Mouse (Mus musculus): ENCODE data around the gene BC055324.
A peak's percentile ranks its signal among the peaks of the same experiment; 100 is the strongest.

The BC055324 gene

DNA sequence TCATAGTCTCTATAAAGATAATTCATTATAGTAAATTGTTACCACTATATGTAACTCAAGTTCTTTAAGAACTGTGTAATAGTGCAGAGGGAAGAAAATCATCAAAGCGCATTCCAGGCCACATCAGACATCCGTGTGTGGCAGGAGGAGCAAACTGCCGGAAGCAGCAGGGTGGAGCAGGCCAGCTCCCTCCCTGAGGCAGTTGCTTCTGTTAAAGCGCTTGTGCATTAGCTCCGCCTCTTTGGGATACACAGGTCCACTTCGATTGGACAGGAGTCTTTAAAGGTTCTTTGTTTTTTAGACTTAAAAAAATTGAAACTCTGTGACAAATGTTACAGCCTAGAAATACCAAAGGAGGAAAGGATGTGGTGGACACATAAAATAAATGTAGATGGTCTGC is 52.5 kb downstream of the BC055324 start:
- DNase-seq = no peak

DNA sequence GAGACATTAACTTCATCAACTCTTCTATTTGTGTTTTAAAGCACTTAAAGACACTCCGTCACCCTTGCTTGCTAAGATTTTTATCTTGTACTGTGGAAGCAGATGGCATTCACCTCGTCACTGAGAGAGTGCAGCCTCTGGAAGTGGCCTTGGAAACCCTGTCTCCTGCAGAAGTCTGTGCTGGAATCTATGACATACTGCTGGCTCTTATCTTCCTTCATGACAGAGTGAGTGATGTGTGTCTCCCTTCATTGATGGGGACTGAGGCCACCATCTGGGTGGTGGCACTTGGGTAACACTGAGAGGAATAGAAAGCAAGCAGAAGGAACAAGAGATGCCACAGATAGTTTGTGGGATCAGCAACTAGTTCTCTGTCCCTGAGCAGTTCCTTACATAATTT is 60.0 kb downstream of the BC055324 start:
- DNase-seq = no peak

DNA sequence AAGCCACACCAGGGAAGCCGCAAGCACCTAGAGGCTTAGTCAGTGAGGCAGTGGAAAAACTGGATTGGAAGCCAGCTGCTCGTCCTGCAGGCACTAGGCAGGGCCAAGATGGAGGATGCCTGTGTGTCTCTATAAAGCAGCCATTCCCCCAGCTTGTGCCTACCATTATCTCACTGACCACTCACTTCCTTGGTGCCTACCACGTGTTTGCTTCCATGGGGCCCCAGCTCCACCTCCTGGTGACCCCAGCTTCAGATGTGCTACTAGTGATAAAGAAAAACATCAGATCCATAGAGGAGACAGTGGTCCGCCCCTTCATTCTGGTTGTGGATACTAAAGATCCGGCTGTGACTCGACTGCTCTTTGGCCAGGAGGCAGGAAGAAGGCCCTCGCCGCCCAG is 62.8 kb downstream of the BC055324 start:
- no peak for DNase-seq

DNA sequence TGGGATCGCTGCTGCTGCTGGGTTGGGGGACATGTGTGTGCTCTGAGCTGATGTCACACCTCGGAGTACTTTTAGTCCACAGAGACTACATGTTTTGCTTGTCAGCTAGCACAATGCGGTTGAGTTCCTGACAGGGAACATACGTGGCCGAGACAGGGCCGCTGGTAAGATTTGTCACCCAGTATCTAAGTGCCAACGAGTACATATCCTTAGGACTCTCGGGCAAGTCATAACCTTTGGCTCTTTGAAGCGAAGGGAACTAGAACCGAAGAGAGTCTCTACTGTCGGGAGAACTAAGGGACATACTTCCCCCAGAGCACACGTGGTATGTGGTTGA is 64.2 kb downstream of the BC055324 start:
- no peak for DNase-seq

DNA sequence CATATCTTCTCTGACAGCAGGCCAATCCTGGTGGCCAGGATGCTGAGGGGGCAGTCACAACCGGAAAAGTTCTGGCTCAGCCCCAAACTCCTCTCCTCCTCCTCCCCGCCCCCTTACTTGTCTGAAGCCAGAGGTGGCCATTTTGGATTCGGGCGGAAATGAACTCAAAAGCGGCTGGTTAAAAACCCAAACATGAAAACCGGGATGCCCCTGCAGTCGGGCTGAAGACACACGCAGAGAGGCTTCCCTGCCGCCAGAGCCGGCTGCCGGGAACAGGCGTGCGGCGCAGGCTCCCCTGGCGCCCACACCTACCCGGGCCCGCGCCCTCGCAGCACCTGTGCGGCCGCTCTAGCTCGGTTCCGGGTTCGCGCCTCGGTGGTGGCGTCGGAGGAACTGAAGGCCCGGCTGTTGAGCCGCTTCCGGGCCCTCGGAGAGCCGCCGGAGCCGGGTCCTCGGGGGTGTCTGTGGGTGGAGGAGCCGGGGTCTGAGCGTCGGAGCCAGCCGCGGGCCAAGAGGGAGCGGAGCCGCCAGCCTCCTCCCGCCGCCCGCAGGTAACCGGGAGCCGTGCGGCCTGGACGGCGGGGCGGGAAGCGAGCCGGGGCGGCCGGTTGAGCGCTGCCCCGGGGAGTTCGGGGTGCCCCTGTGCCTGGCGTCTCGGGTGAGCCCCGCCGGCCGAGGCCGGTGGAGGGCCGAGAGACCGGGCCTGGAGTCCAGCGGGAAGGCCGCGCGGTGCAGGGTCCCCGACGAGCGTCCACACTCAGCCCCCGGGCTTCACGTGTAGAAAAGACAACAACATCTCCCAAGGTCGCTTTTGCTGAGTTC is 64.7 kb downstream of the BC055324 start:
- peak; percentile 86 to 88 for DNase-seq

DNA sequence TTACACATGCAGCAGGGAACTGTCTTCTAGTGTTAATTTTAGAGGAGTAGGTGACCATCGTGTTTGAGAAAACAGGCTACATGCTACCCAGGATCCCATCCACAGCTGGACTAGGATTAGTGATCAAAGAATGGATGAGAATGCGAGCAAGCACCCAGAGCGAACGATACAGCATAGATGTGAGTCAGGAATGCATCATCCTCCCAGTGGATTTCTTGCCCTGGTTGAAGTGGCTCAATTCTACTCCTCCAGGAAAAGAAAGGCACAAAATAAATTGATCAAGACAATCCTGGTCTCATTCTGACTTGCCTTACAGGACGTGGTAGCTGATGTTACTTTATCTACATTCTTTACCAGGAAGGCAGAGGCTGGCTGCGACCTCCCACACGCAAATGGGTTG is 65.8 kb downstream of the BC055324 start, which contains the start of gene Scyl3:
Gene Scyl3 (plus strand): TSS at position 255 of the 400 bp plus-strand sequence.
- no peak for DNase-seq

DNA sequence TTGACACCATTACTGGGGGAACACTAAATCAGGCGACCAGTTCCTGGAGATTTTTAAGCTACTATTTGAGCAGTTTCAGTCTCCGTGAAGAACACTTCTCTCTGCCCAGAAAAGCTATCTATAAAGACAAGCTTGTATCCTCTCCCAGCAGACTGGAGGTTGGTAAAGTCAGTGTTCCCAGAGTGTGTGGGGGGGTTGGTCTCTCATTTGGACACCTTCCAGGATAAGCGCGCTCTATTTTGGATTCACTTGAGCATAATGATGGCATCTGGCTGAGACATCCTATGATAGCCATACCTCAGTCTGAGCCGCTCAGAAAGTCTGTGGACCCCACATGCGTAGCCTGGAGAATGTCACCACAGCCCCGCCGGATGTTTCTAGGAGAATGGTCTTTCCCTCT is 70.5 kb downstream of the BC055324 start:
- DNase-seq = no peak

DNA sequence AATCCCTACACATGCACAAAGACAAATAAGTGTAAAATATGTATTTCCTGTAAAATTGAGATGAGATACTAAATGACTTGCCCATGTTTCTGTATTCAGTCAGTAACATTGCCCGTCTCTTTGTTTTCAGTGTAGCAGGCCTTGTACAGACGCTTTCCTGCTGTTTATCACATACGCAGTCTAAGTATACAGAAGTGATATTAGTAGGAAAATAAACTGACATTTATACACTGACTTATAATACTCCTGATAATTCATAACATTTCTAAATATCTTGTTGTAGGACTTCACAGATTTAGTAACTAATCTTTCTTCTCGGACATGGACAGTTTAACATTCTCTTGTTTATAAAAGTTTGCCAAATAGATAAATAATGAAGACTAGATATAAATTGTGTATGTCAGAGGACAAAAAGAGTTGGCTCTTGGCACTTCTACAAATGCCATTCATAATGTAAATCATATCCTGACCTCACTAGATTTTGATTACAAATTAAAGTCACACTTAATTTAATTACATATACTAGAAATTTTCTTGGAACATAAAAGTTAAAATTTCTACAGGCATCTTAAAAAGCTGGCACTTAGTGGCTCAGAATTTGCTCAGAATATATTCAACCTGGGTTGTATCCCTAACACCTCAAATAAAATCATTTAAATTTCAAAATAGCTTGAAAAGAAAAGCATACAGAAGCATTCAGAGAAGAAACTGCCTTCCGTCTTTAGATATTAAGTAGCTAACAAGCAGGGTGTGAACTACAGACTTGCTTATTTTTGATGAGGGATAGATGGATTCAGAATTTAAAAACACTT is 77.0 kb downstream of the BC055324 start:
- DNase-seq = no peak

DNA sequence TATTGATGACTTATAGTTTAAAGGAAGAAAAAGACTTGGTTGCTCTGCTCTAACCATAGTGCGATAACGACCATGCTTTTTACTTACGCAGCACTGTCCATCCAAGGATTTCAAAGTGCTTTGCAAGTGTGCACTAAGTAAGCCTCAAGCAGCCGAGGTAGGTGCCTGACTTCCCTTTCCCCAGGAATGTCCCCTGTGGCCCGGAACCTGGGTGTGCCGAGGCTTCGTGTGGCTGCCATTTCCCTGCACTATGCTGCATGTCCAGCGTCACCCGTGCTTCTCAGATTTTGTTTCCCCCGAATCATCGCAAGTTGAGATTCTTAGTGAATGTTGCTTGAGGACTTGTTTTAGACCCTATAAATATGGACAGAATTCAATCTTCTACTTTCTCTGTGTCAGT is 82.6 kb downstream of the BC055324 start:
- no peak for DNase-seq

DNA sequence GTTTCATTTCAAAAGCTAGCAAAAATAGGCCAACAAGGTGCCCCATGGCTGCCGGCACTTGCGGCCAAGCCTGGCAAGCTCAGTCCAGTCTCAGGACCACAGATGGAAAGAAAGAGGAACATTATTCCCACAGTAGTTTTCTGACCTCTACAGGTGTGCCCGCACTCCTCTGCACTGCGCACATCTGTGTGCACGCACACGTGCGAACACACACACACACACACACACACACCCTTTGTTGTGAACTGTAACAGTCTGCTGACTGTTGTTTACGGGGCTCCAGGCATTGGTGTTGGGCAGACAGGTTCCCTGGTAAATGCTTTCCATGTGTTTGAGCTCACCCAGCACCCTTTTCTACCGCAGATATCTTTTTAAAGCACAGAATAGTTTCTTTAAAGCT is 83.8 kb downstream of the BC055324 start:
- no peak for DNase-seq

DNA sequence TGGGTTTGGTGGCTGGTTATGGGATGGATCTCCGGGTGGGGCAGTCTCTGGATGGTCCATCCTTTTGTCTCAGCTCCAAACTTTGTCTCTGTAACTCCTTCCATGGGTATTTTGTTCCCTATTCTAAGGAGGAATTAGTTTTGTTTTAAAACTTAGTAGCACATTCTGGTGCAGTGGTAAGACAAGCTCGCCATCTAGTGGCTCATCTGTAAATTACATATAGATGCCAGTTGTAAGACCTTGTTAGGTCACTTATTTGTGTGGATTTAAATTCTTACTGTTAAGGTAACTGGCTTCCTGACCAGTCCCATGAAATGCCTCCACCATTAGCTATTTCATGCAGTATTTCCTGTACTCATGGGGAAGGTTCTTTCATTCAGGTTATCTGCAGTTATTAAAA is 84.3 kb downstream of the BC055324 start:
- DNase-seq = peak in 1 of 2 experiments; percentile 19

DNA sequence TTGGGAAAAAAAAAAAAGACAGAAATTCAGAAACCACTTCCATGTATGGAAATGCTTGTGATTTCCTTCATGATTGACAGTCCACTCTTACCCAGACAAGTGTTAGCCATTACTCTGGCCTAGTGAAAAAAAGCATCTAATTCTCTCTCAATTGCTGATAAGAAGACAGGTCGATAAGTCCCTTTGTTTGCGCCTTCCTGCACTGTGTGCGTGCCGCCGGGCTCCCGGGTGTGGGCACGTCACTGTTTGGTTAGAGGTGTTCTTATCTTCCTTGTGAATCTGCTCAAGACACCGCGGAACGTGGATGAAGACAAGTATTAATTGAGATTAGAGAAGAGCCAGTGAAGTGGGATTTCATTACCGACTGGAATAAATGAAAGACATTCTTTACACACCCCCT is 86.2 kb downstream of the BC055324 start:
- DNase-seq = no peak

DNA sequence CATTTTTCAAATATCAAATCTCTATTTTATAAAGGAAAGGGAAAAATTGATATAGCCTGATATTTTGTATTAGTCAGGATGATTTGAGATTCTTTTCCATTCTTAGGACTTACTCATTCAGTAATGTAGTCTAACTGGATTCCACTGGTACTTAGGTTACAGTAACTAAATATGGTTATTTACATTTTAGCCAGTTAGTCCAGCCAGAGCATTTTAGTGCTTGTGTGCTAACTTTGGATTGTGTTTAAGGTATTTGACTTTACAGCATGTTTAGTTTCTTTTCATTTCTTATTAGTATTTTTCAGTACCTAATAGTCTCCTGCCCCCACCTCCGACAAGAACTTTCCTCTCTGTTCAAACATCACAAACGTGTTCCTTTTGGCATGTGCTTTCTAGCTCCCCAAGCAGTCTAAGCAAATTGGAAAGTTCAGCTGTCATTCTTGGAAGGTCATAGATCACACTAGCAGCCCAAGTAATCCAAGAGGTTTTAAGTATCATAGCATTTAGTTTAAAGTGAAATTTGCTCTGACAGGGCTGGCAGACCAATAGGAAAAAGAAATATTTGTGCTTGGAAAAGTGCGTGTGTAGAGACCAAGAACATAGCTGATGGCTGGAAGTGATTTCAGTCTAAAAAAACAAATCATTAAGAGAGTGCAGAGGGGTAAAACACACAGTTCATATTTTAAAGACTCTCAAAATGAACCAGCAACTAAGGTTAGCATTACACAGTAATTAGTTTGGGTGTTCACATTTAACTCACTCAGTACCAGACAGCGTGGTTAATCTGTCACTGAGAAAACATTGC is 87.4 kb downstream of the BC055324 start:
- DNase-seq = peak in 1 of 2 experiments; percentile 4

DNA sequence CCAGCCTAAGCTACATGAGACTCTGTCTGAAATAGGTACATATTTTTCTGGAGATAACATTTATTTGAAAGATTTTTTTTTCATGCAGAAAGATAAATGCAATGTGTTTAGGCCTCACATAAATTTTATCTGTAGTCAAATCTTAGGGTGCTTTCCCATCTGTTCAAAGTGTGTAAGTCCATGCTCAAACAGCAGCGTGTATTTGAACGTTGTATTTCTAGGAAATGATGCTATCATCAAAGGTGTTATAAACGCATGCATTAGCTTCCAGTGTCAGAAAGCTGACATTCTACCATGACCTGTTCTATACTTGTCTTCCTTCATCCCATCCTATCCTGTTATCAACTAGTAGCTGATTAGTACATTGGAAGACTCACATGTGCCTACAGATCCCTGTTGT is 91.2 kb downstream of the BC055324 start:
- DNase-seq = no peak

DNA sequence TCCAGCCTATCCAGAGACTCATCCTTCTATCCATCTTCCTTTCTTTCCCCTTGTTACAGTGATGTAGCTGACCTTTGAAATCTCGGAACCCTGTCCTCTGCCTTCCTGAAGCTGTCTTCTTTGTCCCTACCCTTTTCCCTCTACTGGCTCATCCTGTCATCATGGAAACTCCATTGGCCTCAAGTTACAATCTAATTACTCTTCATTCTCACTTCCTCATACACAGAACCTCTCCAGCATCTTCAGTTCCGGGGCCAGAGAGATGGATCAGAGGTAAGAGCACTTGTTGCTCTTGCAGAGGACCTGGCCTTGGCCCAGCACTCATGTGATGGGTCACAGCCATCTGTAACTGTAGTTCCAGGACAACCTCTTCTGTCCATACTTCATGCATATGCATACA is 94.4 kb downstream of the BC055324 start:
- no peak for DNase-seq

DNA sequence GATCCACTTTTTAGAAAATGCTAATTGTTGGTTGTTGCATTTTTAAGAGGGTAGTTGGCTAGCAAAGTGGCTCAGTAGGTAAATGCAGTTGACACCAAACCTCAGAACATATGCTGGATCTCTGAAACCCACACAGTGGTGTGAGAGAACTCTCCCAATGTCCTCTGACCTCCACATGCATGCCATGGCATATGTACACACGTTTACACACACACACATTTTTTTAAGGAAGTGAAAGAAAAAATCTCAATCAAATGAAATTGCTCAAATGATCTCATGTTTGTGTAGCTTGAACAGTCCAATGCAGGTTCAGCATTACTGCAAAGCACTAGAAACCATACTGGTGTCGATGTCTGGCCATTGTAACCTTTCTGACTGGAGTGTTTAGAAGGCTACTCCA is 95.0 kb downstream of the BC055324 start:
- no peak for DNase-seq

DNA sequence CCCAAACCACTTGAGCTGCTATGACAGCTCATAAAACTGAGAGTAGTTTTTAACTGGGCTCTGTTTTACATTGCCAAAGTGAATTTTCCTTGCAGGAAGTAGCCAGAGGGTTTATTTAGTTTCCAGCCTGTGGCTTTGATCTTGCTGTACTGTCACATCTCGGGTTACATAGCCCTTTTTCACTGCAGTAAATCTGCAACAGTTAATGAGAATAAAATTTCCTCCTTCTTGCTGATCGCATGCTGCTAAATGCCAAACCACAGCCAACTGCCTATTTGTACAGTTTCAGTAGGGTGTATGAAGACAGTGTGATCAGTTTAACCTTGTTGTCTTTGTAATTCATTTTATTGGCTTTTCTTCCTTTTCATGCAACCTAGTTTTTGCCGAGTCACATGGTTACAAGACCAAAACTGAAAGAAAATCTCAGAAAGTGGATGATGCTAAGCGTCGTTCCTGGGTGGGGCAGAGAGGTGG is 96.3 kb downstream of the BC055324 start:
- no peak for DNase-seq

All from lung, adult 18-20 months (tissue).